Mouse (Mus musculus) hindbrain, embryonic 16.5 days (tissue): ENCODE results near the gene Tmem259. TPM values are rescaled to one million over a fixed set of nuclear protein-coding genes. Genes with fewer than 3 reads are reported as not detected.

Experiments
- ATAC-seq: fragments of 200-750 bp; cut with Nextera tagmentation; 2 replicates; pipeline ENCODE4 v1.8.0; 2017; ENCODE audit warnings: moderate TSS enrichment, moderate library complexity
- H3K27ac ChIP-seq: fragments of 300-500 bp; sonication (generic); 2 replicates; pipeline ENCODE4 v1.5.1; 2014; ENCODE audit warnings: low read depth, mild to moderate bottlenecking, control low read depth, low read length, moderate library complexity
- H3K27me3 ChIP-seq: fragments of 300-500 bp; sonication (generic); replicated peaks from 2 replicates; pipeline ENCODE4 v1.6.1; 2014; ENCODE audit warnings: low read length; ENCODE audit not compliant: control insufficient read depth, insufficient read depth
- H3K36me3 ChIP-seq: fragments of 300-500 bp; sonication (generic); 2 replicates; pipeline ENCODE4 v1.6.1; 2014; ENCODE audit warnings: mild to moderate bottlenecking, low read length, moderate library complexity, mixed read lengths; ENCODE audit not compliant: control insufficient read depth, insufficient read depth
- H3K4me1 ChIP-seq: fragments of 300-500 bp; sonication (generic); 2 replicates; pipeline ENCODE4 v1.6.1; 2014; ENCODE audit warnings: low read depth, low read length; ENCODE audit not compliant: control insufficient read depth, insufficient read depth
- H3K4me2 ChIP-seq: fragments of 300-500 bp; sonication (generic); 2 replicates; pipeline ENCODE4 v1.6.1; 2014; ENCODE audit warnings: mild to moderate bottlenecking, low read length, control low read depth, moderate library complexity
- H3K4me3 ChIP-seq: fragments of 300-500 bp; sonication (generic); 2 replicates; pipeline ENCODE4 v1.5.1; 2014; ENCODE audit warnings: mild to moderate bottlenecking, low read length, control low read depth, moderate library complexity
- H3K9ac ChIP-seq: fragments of 300-500 bp; sonication (generic); 2 replicates; pipeline ENCODE4 v1.6.1; 2014; ENCODE audit warnings: low read depth, mild to moderate bottlenecking, control low read depth, low read length, moderate library complexity
- H3K9me3 ChIP-seq: fragments of 300-500 bp; sonication (generic); 2 replicates; pipeline ENCODE4 v1.6.1; 2014; ENCODE audit warnings: mild to moderate bottlenecking, low read length, moderate library complexity; ENCODE audit not compliant: control insufficient read depth
- WGBS: fragments of 180-500 bp; shearing (Covaris S2); extraction: QIAGEN DNeasy Blood & Tissue Kit; methylation state at CpG from one replicate; pipeline ENCODE4 v1.1.7; 2014; 5-methylcytosine and 5-hydroxymethylcytosine counted together
- polyA plus RNA-seq: library from polyadenylated mRNA; unstranded; fragments of >200 nt; fragmentation: Nextera tagmentation; extraction: Ambion mirVana; gene quantifications from 2 replicates; pipeline ENCODE4 v1.2.1, GENCODE M21; 2015

The Tmem259 gene
- polyA plus RNA-seq, 1 experiment from 2014 or later = 11.7 TPM

- WGBS = 87% methylated on average over 28 of the region's 28 CpGs
- Histone ChIP-seq H3K27me3 (peaks cover 11% of the 10 kb centered on the region), H3K4me3 (no peak overlapping the region), H3K9me3 (no peaks in the 10 kb centered on the region), H3K4me1 (peaks cover 4% of the 10 kb centered on the region), H3K36me3 (peaks cover 46% of the 10 kb centered on the region), H3K9ac (no peak overlapping the region), H3K4me2 (no peak overlapping the region), H3K27ac (no peak overlapping the region)
- no peak for ATAC-seq
These were observed 7.9 kb downstream of the Tmem259 start for GRCm38 (mm10) chr10:79976071-79976721.

DNA sequence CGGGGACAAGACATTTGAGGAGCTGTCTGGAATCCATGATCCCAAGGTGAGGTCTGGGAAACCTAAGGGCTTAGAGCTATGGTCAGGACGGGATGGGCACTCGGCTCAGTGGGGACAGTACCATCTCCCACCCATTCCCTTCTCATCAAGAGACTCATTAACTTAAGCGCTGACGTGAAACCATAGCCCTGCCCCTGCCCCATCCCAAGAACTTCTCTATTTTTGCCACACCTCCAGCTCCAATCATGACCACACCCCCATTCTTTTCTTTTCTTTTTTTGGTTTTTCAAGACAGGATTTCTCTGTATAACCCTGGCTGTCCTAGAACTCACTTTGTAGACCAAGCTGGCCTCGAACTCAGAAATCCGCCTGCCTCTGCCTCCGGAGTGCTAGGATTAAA lies 9.5 kb downstream of the Tmem259 start:
- no peak overlapping the region for H3K9ac ChIP-seq
- no peaks in the 10 kb centered on the region for H3K9me3 ChIP-seq
- H3K4me3 ChIP-seq = no peak overlapping the region
- ATAC-seq = no peak
- H3K4me1 ChIP-seq = peaks cover 7% of the 10 kb centered on the region
- peaks cover 18% of the 10 kb centered on the region for H3K27me3 ChIP-seq
- 92% methylated on average over 8 of the region's 8 CpGs for WGBS
- H3K36me3 ChIP-seq = peaks cover 46% of the 10 kb centered on the region
- H3K27ac ChIP-seq = no peak overlapping the region
- no peak overlapping the region for H3K4me2 ChIP-seq

DNA sequence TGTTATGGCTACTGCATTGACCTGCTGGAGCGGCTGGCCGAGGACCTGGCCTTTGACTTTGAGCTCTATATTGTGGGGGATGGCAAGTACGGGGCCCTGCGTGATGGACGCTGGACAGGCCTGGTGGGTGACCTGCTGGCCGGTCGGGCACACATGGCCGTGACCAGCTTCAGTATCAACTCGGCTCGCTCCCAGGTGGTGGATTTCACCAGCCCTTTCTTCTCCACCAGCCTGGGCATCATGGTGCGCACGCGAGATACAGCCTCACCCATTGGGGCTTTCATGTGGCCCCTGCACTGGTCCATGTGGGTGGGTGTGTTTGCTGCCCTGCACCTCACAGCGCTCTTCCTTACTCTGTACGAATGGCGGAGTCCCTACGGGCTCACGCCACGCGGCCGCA lies 10.0 kb downstream of the Tmem259 start:
- ATAC-seq = no peak
- Histone ChIP-seq H3K27ac (no peak overlapping the region), H3K9ac (no peak overlapping the region), H3K9me3 (no peaks in the 10 kb centered on the region), H3K27me3 (peaks cover 21% of the 10 kb centered on the region), H3K4me1 (peaks cover 7% of the 10 kb centered on the region), H3K36me3 (peaks cover 45% of the 10 kb centered on the region), H3K4me2 (no peak overlapping the region), H3K4me3 (no peak overlapping the region)
- 90% methylated on average over 21 of the region's 21 CpGs for WGBS

DNA sequence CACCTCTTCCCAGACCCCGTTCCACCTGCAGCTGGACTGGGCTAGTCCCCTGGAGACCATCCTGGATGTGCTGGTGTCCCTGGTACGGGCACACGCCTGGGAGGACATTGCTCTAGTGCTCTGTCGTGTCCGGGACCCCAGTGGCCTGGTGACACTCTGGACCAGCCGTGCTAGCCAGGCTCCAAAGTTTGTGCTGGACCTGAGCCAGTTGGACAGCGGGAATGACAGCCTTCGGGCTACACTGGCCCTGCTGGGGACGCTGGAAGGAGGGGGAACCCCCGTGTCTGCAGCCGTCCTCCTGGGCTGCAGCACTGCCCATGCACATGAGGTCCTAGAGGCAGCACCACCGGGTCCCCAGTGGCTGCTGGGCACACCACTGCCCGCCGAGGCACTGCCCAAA lies 11.3 kb downstream of the Tmem259 start:
- no peak overlapping the region for H3K27ac ChIP-seq
- no peaks in the 10 kb centered on the region for H3K9me3 ChIP-seq
- peaks cover 33% of the 10 kb centered on the region for H3K36me3 ChIP-seq
- H3K4me1 ChIP-seq = peaks cover 7% of the 10 kb centered on the region
- no peak overlapping the region for H3K9ac ChIP-seq
- ATAC-seq = no peak
- H3K4me2 ChIP-seq = no peak overlapping the region
- H3K4me3 ChIP-seq = no peak overlapping the region
- WGBS = 65% methylated on average over 14 of the region's 14 CpGs
- peaks cover 23% of the 10 kb centered on the region for H3K27me3 ChIP-seq

GRCm38 (mm10) chr10:79971183-79971497 lies 13.0 kb downstream of the Tmem259 start:
- peaks cover 32% of the 10 kb centered on the region for H3K36me3 ChIP-seq
- H3K27ac ChIP-seq = no peak overlapping the region
- WGBS = 4% methylated on average over 21 of the region's 21 CpGs
- peak overlapping the region; percentile 42 for H3K4me3 ChIP-seq
- H3K4me1 ChIP-seq = peaks cover 7% of the 10 kb centered on the region
- peak; percentile 12; the same call in 1 of the 2 replicates for ATAC-seq
- peak overlapping the region; percentile 72 for H3K4me2 ChIP-seq
- no peaks in the 10 kb centered on the region for H3K9me3 ChIP-seq
- peak overlapping the region; percentile 64 for H3K9ac ChIP-seq
- H3K27me3 ChIP-seq = peaks cover 23% of the 10 kb centered on the region

DNA sequence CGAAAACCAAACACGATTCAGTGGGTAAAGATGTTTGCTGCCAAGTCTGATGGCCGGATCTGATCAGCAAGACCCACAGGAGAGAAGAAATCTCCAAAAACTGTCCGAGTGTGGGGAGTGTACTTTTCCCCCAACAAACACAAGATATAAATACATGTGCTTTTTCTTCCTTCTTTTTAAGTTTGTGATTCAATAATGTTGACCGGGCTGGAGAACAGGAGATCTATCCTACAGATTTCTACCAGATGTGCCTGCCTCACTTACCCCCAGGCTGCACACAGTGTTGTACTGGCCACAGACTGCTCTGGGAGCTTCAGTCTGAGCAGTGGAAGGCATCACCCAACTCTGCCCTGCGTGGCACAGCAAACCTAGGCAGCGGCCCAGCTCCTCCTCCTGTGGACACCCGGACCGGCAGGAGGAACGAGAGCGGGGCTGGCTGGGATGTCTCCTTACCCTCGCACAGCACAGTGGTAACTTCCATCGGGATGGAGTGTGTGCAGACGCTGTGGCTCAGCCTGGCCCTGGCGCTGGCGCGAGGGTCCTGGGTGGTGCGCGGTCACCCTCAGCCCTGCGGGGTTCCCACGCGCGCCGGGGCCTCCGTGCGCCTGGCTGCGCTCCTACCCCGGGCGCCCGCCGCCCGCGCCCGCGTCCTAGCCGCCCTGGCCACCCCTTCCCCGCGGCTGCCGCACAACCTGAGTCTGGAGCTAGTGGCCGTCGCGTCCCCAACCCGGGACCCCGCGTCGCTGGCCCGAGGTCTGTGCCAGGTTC lies 13.5 kb downstream of the Tmem259 start, which contains the start of gene Grin3b:
Gene Grin3b (plus strand): TSS at position 301 of the 768 bp plus-strand sequence.
- Histone ChIP-seq H3K27me3 (peaks cover 23% of the 10 kb centered on the region), H3K4me1 (peaks cover 7% of the 10 kb centered on the region), H3K4me2 (peak within 1 kb of the TSS; percentile 72), H3K27ac (no peak within 1 kb of the TSS), H3K9ac (peak within 1 kb of the TSS; percentile 64), H3K36me3 (peaks cover 30% of the 10 kb centered on the region), H3K4me3 (peak within 1 kb of the TSS; percentile 42), H3K9me3 (no peaks in the 10 kb centered on the region)
- WGBS = 8% methylated on average over 36 of the region's 47 CpGs
- ATAC-seq = peak; percentile 18; the same call in 1 of the 2 replicates

DNA sequence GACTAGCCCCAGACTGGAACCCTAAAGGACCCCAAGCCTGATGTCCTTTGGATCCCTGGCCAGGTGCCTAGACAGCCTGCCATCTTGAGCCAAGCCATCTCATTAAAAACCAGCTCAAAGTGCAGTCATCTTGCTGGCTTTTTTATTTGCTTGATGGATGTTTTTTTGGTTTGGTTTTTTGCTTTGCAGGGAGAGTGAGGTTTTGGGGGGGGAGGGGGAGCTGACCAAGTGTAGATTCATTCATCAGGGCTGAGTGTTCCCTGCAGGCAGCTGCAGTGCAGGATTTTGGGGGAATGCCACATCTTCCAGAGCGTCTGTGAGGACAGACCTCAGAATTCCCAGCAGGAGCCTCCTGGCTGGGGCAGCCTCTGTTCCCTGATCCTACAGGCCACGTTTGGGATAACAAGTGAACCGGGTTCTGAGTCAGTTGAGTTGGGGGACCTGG lies 15.0 kb downstream of the Tmem259 start:
- H3K36me3 ChIP-seq = peaks cover 30% of the 10 kb centered on the region
- peaks cover 23% of the 10 kb centered on the region for H3K27me3 ChIP-seq
- H3K4me3 ChIP-seq = no peak overlapping the region
- H3K4me1 ChIP-seq = peaks cover 7% of the 10 kb centered on the region
- 8% methylated on average over 3 of the region's 3 CpGs for WGBS
- no peak overlapping the region for H3K9ac ChIP-seq
- ATAC-seq = no peak
- no peak overlapping the region for H3K4me2 ChIP-seq
- H3K27ac ChIP-seq = no peak overlapping the region; the same call in 1 of the 2 replicates
- no peaks in the 10 kb centered on the region for H3K9me3 ChIP-seq

DNA sequence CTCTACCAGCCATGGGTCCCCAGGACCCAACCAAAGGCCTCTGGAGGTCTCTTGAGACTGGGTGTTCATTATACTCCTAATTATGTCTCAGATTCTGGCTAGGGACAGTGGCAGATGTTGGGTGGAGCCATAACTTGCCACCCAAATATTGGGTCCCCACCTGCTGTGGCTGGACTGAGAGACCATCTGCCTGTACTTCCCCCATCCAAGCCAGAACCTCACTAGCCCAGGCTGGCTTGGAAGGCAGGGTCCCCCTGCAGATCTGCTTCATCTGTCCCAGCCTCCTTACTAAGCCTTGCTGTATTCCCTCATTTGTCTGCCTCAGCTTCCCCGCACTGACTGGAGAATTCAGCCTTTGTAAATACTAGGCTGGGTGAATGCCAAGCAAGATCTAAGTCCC lies 15.9 kb downstream of the Tmem259 start:
- H3K9ac ChIP-seq = no peak overlapping the region
- peaks cover 25% of the 10 kb centered on the region for H3K36me3 ChIP-seq
- ATAC-seq = no peak
- 71% methylated on average over 1 of the region's 1 CpGs for WGBS
- no peaks in the 10 kb centered on the region for H3K9me3 ChIP-seq
- H3K4me1 ChIP-seq = peaks cover 7% of the 10 kb centered on the region
- no peak overlapping the region for H3K27ac ChIP-seq
- H3K4me2 ChIP-seq = no peak overlapping the region
- peaks cover 23% of the 10 kb centered on the region for H3K27me3 ChIP-seq
- no peak overlapping the region for H3K4me3 ChIP-seq

DNA sequence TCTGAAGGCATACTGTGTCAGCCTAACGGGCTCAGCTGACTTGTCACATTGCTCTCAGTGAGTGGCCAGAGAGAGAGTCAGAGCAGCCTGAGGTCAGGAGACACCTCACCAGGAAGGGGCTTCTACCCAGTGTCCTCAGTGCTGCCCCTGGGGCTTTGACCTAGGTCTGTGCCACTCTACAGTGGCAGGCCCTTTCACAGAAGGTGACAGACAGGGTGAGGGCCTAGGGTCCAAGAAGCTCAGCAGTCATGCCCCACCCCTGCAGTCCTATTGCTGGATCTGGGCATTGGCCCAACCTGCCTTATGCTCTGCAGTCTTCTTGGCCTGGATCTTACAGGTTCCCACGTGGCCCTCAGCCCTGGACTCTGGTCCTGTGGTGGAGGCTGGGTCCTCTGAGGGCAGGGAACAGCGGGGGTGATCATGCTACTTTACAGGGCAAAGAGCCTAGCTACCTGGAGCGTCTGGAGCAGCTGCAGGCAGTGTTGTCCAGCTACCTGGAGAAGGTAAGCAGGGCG lies 17.2 kb downstream of the Tmem259 start:
- WGBS = 93% methylated on average over 5 of the region's 5 CpGs
- Histone ChIP-seq H3K36me3 (peaks cover 32% of the 10 kb centered on the region), H3K4me3 (no peak overlapping the region), H3K4me1 (peaks cover 7% of the 10 kb centered on the region), H3K4me2 (no peak overlapping the region), H3K9me3 (no peaks in the 10 kb centered on the region), H3K27me3 (peaks cover 19% of the 10 kb centered on the region), H3K27ac (no peak overlapping the region), H3K9ac (no peak overlapping the region)
- no peak for ATAC-seq
